15 mouse cellular contexts compared by ENCODE assay signal in the genomic region with DNA sequence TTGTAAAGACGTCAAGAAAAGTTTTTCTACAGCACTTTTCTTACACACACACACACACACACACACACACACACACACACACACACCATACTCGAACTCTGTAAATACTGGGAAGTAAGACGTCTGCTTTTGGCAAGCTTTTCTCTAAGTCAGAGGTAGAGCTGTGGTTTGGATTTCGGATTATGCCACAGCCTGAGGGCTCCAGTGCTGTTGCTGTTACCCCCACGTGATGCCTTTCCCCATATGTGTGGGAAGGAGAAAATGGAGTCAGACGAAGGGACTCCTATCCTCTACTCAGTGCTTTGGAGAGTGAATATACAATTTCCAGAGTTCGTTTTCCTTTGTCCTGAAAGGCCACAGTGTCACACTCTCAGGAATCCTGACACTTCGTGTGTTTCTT.
"Had no signal": no experiment of that assay in that cellular context is flagged by ENCODE, and none has a peak within 500 bp of the region (broad histone marks: within the 10 kb centered on the region; RNA-seq: fewer than 3 reads in every experiment).

No protein-coding gene starts in this region.

- H3K4me3 ChIP-seq: liver, embryonic 13.5 days; myocyte; neural tube, embryonic 13.5 days; stomach, embryonic 15.5 days had no signal

- H3K27ac ChIP-seq: liver, embryonic 13.5 days; neural tube, embryonic 13.5 days; stomach, embryonic 15.5 days had no signal

- DNase-seq: kidney, adult 18-20 months; kidney, adult 9 months; kidney, postnatal 14 days; kidney, postnatal 4 days; liver, embryonic 13.5 days; lung, adult 2 months; lung, postnatal 14 days; right cerebral cortex, postnatal 25 days; spleen, adult 18-20 months; thymus, adult 2 months; thymus, postnatal 14 days; thymus, postnatal 4 days had no signal

- H3K4me2 ChIP-seq: liver, embryonic 13.5 days; neural tube, embryonic 13.5 days; stomach, embryonic 15.5 days had no signal

- H3K9me3 ChIP-seq: liver, embryonic 13.5 days; neural tube, embryonic 13.5 days; stomach, embryonic 15.5 days had no signal

- H3K4me1 ChIP-seq: liver, embryonic 13.5 days; neural tube, embryonic 13.5 days; stomach, embryonic 15.5 days had no signal

- H3K9ac ChIP-seq: liver, embryonic 13.5 days; neural tube, embryonic 13.5 days; stomach, embryonic 15.5 days had no signal

- H3K36me3 ChIP-seq: liver, embryonic 13.5 days; neural tube, embryonic 13.5 days; stomach, embryonic 15.5 days had no signal

- H3K27me3 ChIP-seq: liver, embryonic 13.5 days; neural tube, embryonic 13.5 days; stomach, embryonic 15.5 days had no signal
